Mouse (Mus musculus): ENCODE data around the gene Chpf2. TPM values are rescaled to one million over a fixed set of nuclear protein-coding genes. Genes with fewer than 3 reads are reported as not detected.
A peak's percentile ranks its signal among the peaks of the same experiment; 100 is the strongest.

Gene Chpf2
- polyA plus RNA-seq (2014; fragmentation: Nextera tagmentation; extraction: Ambion mirVana) = 10.3 and 13.0 TPM in 2 replicates

DNA sequence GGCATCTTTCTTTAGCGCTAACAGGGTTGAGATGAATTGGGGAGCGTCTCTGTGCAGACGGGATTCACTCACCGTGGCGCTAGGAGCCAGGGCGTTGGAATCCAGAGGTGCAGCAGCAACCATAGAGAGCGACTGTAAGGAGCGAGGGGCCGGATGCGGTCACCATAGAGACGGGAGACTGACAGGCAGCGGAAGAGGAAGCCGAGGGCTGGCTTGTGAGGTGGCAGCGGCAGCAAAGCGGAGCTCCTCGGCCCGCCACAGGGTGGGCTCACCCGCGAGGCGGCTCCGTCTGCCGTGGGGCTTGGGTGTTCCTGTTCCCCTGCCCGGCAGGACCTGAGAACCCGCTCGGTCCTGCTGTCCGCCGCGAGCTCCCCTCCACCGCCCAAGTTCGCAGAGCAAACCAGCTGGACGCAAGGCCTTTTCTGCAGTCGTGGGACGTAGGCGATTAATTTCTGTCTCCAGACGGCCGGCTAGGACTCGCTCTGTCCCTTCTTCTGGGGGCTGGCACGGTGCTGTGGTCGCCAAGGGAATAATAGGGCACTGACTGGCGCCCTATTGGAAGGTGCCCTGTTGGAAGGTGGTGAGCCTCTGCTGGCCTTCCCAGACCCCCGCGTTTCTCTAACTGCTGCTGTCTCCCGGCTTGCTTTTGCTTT is at the start of gene Chpf2:
Gene Chpf2, plus strand, starts transcription at position 195 of the 653 bp plus-strand sequence.
- DNase-seq (ENCODE audit: low spot score) (peak; percentile 86), ATAC-seq (ENCODE audit: insufficient read depth, low FRiP score, low TSS enrichment) (peak; percentile 92)
- Histone ChIP-seq H3K9ac (ENCODE audit: low read length) (peak within 1 kb of the TSS; percentile 81), H3K4me2 (ENCODE audit: low read depth) (peak within 1 kb of the TSS; percentile 55), H3K9me3 (ENCODE audit: control insufficient read depth, low read length) (no peaks in the 10 kb centered on the region), H3K27me3 (ENCODE audit: control insufficient read depth, insufficient read depth, low read length) (no peaks in the 10 kb centered on the region), H3K4me1 (ENCODE audit: control insufficient read depth, insufficient read depth, low read length) (peaks cover 9% of the 10 kb centered on the region), H3K27ac (ENCODE audit: low read depth, low read length) (0 out of 2 replicates have a peak within 1 kb of the TSS, but pooled peaks have one; percentile 27), H3K4me3 (ENCODE audit: low read depth, low read length) (peak within 1 kb of the TSS; percentile 83), H3K36me3 (ENCODE audit: control insufficient read depth, insufficient read depth, low read length) (no peaks in the 10 kb centered on the region; the same call in 1 of the 2 replicates)
- WGBS = under 1% methylated on average over 43 of the region's 43 CpGs

DNA sequence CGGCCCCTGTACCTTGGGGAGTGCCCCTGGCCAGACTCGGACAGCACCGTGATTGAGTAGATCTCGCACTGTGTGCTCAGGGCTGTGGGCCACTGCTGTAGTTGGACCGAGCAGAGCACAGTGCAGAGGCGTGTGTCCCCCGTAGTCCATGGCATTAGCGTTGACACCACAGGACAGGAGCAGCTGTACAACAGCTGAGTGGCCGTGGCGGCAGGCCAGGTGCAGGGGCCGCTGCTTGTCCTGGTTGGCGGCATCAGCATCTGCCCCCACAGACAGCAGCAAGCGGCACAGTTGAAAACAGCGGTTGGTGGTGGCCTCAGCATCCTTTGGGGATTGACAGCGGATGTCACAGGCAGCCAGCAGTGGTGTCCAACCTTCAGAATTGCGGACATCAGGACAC is 48.9 kb upstream of the Chpf2 start:
- H3K4me1 ChIP-seq (ENCODE audit: control insufficient read depth, insufficient read depth, low read length) = no peaks in the 10 kb centered on the region
- H3K9me3 ChIP-seq (ENCODE audit: control insufficient read depth, low read length) = no peaks in the 10 kb centered on the region
- ATAC-seq (ENCODE audit: insufficient read depth, low FRiP score, low TSS enrichment) = no peak
- no peaks in the 10 kb centered on the region; the same call in 1 of the 2 replicates for H3K27me3 ChIP-seq (ENCODE audit: control insufficient read depth, insufficient read depth, low read length)
- no peak overlapping the region for H3K9ac ChIP-seq (ENCODE audit: low read length)
- no peak overlapping the region for H3K4me3 ChIP-seq (ENCODE audit: low read depth, low read length)
- WGBS = 70% methylated on average over 16 of the region's 16 CpGs
- no peak overlapping the region for H3K4me2 ChIP-seq (ENCODE audit: low read depth)
- H3K36me3 ChIP-seq (ENCODE audit: control insufficient read depth, insufficient read depth, low read length) = no peaks in the 10 kb centered on the region
- no peak overlapping the region for H3K27ac ChIP-seq (ENCODE audit: low read depth, low read length)
- DNase-seq (ENCODE audit: low spot score) = no peak

DNA sequence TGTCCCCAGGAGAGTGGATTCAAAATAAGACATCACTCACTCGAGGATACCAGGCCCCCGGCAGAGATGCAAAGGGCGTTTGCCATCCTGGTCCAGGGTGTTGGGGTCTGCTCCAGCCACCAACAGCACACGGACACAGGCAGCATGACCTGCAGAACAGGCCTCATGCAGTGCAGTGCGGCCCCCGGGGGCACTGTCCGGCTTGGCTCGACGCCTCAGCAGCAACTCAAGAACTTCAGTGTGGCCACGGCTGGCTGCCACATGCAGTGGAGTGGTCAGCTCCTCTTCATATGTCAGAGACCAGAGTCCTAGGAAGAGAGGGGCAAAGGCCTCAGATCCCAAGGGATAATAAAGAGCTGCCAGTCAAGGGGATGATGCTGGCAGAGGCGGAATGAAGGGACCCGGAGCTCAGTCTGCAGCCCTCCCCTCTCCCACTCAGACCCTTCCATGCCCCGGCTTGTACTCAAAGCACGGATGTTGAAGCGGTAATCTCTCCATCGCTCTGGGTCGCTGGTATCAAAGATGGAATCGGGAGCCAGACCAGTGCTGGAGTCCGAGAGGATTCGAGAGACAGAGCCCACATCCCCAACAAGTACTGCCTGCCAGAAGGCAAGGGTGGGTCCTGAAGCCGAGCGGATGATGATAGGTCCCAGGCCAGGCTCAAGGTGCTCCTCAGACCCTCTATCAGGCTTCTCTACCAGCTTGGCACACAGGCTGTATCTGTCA is 46.8 kb upstream of the Chpf2 start:
- no peak overlapping the region for H3K27ac ChIP-seq (ENCODE audit: low read depth, low read length)
- no peak overlapping the region for H3K4me3 ChIP-seq (ENCODE audit: low read depth, low read length)
- WGBS = 85% methylated on average over 22 of the region's 22 CpGs
- no peak for ATAC-seq (ENCODE audit: insufficient read depth, low FRiP score, low TSS enrichment)
- no peaks in the 10 kb centered on the region for H3K9me3 ChIP-seq (ENCODE audit: control insufficient read depth, low read length)
- H3K27me3 ChIP-seq (ENCODE audit: control insufficient read depth, insufficient read depth, low read length) = no peaks in the 10 kb centered on the region; the same call in 1 of the 2 replicates
- DNase-seq (ENCODE audit: low spot score) = no peak
- no peak overlapping the region for H3K9ac ChIP-seq (ENCODE audit: low read length)
- no peak overlapping the region for H3K4me2 ChIP-seq (ENCODE audit: low read depth)
- no peaks in the 10 kb centered on the region for H3K4me1 ChIP-seq (ENCODE audit: control insufficient read depth, insufficient read depth, low read length)
- no peaks in the 10 kb centered on the region for H3K36me3 ChIP-seq (ENCODE audit: control insufficient read depth, insufficient read depth, low read length)

DNA sequence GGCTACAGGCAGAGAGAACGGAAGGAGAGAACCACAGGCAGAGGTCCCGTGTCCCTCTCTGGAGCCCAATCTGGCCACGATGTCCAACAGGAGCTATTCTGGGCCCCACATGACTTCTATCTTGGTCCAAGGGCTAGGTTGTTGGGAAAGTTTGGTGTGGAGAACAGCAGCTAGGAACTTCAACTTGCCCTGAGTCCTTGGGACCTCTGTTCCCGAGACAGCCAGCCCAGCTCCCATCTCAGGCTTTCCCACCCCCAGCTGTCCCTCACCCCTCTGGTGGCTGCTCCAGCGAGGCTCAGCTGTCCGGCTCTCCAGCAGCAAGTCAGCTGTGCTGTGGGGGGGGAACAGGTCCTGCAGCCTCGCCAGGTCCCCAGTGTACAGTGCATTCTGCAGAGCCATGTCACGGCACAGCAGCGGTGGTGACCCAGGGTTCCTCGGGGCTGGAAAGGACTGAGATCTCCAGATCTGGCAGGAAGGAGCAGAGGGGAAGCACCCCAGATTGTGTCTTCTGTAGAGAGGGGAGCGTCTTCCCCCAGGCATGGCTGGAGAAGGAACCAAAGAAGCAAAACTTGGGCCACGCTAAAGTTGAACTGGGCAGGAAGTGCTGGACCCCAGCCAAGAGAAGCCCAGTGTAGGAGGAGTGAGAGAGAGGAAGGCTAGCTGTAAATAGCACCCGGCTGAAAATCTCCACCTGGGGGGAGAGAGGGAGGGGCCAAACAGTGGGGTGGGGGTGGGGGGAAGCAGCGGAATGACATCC is 46.0 kb upstream of the Chpf2 start, which contains the start of gene Asb10:
Gene Asb10, minus strand, starts transcription at position 592 of the 757 bp plus-strand sequence.
- H3K9ac ChIP-seq (ENCODE audit: low read length) = no peak within 1 kb of the TSS
- H3K4me3 ChIP-seq (ENCODE audit: low read depth, low read length) = no peak within 1 kb of the TSS
- no peak for ATAC-seq (ENCODE audit: insufficient read depth, low FRiP score, low TSS enrichment)
- no peaks in the 10 kb centered on the region; the same call in 1 of the 2 replicates for H3K27me3 ChIP-seq (ENCODE audit: control insufficient read depth, insufficient read depth, low read length)
- H3K4me2 ChIP-seq (ENCODE audit: low read depth) = 0 out of 2 replicates have a peak within 1 kb of the TSS, but pooled peaks have one; percentile 14
- H3K36me3 ChIP-seq (ENCODE audit: control insufficient read depth, insufficient read depth, low read length) = no peaks in the 10 kb centered on the region
- WGBS = 46% methylated on average over 14 of the region's 14 CpGs
- DNase-seq (ENCODE audit: low spot score) = no peak
- no peaks in the 10 kb centered on the region for H3K9me3 ChIP-seq (ENCODE audit: control insufficient read depth, low read length)
- no peak within 1 kb of the TSS for H3K27ac ChIP-seq (ENCODE audit: low read depth, low read length)
- H3K4me1 ChIP-seq (ENCODE audit: control insufficient read depth, insufficient read depth, low read length) = no peaks in the 10 kb centered on the region

DNA sequence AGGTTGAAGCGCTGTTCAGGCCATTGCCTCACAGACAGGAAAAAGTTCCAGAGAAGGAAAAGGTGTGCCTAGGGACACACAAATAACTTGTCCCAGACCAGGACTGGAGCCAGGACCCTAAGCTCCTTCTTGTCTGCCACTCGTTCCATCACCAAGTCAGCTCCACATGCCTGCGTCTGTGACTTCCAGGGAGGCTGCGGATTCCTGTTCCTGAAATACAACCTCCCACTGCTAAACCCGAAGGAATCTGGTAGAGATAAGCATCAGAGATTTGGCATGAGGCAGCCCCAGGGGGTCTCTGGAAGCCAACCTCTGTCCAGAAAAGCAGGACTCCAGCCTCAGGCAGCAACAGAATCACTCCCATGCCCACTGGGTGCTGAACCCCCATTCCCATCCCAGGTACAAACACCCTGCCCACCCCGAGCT is 45.4 kb upstream of the Chpf2 start:
- Histone ChIP-seq H3K27ac (ENCODE audit: low read depth, low read length) (no peak overlapping the region), H3K4me3 (ENCODE audit: low read depth, low read length) (no peak overlapping the region), H3K36me3 (ENCODE audit: control insufficient read depth, insufficient read depth, low read length) (no peaks in the 10 kb centered on the region), H3K9ac (ENCODE audit: low read length) (no peak overlapping the region), H3K9me3 (ENCODE audit: control insufficient read depth, low read length) (no peaks in the 10 kb centered on the region), H3K27me3 (ENCODE audit: control insufficient read depth, insufficient read depth, low read length) (no peaks in the 10 kb centered on the region; the same call in 1 of the 2 replicates), H3K4me2 (ENCODE audit: low read depth) (0 out of 2 replicates have a peak overlapping the region, but pooled peaks have one; percentile 14), H3K4me1 (ENCODE audit: control insufficient read depth, insufficient read depth, low read length) (no peaks in the 10 kb centered on the region)
- ATAC-seq (ENCODE audit: insufficient read depth, low FRiP score, low TSS enrichment) (no peak), DNase-seq (ENCODE audit: low spot score) (no peak)
- WGBS = 45% methylated on average over 6 of the region's 6 CpGs

DNA sequence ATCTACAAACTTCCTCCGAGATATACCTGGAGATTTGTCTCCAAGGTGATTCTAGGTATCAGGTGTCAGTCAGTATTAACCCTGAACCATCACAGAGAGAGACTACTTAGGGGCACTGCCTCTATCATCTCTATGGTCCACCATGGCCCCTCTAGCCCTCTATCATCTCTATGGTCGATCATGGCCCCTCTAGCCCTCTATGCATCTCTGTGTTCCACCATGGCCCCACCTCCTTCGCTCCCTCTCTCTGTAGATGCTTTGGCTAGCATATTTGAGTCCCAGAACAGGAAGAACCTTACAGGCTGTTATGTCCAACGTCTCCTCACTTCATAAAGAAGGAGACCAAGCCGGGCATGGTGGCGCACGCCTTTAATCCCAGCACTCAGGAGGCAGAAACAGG is 43.9 kb upstream of the Chpf2 start:
- no peaks in the 10 kb centered on the region for H3K4me1 ChIP-seq (ENCODE audit: control insufficient read depth, insufficient read depth, low read length)
- no peaks in the 10 kb centered on the region for H3K9me3 ChIP-seq (ENCODE audit: control insufficient read depth, low read length)
- ATAC-seq (ENCODE audit: insufficient read depth, low FRiP score, low TSS enrichment) (no peak), DNase-seq (ENCODE audit: low spot score) (no peak)
- H3K4me2 ChIP-seq (ENCODE audit: low read depth) = no peak overlapping the region
- no peak overlapping the region for H3K9ac ChIP-seq (ENCODE audit: low read length)
- 77% methylated on average over 7 of the region's 7 CpGs for WGBS
- no peaks in the 10 kb centered on the region for H3K36me3 ChIP-seq (ENCODE audit: control insufficient read depth, insufficient read depth, low read length)
- H3K4me3 ChIP-seq (ENCODE audit: low read depth, low read length) = no peak overlapping the region
- H3K27ac ChIP-seq (ENCODE audit: low read depth, low read length) = no peak overlapping the region
- no peaks in the 10 kb centered on the region; the same call in 1 of the 2 replicates for H3K27me3 ChIP-seq (ENCODE audit: control insufficient read depth, insufficient read depth, low read length)

DNA sequence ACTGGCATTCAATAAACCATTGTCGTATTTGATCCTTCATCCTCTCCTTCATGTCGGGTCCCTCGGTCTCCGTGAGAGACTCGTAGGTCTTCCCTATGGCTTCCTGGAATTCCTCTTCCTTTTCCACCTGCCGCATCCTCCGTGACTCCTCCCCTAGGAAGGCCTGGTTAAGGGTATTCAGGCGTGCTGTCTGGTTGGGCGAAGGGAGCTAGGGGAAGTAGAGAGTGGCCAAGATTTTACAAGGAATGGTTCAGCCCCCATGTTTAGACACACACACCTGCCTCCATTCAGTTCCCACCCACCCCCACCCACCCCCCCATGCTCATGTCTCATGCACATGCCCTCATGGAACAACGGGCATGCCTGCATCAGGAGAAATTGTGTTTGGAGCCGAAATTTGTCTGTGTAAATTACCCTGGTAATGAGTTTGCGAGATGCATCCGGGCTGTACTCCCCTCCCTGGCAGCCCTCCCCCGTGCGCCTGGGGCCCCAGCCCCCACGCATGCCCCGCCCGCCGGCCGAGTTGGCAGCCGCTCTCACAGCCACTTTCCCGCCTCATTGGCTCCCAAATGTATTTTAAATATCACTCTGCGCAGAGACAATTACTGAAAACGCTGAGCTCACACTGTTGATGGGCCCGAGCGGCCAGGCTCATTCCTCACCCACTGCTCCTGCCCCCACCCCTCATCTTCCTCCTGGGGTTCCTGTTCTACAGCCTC is 35.8 kb upstream of the Chpf2 start:
- no peak overlapping the region for H3K9ac ChIP-seq (ENCODE audit: low read length)
- no peaks in the 10 kb centered on the region for H3K36me3 ChIP-seq (ENCODE audit: control insufficient read depth, insufficient read depth, low read length)
- no peaks in the 10 kb centered on the region for H3K27me3 ChIP-seq (ENCODE audit: control insufficient read depth, insufficient read depth, low read length)
- H3K27ac ChIP-seq (ENCODE audit: low read depth, low read length) = no peak overlapping the region
- DNase-seq (ENCODE audit: low spot score) = peak; percentile 68
- 29% methylated on average over 26 of the region's 26 CpGs for WGBS
- H3K4me1 ChIP-seq (ENCODE audit: control insufficient read depth, insufficient read depth, low read length) = peaks cover 9% of the 10 kb centered on the region
- H3K4me2 ChIP-seq (ENCODE audit: low read depth) = peak overlapping the region; percentile 27; the same call in 1 of the 2 replicates
- H3K9me3 ChIP-seq (ENCODE audit: control insufficient read depth, low read length) = no peaks in the 10 kb centered on the region
- no peak overlapping the region for H3K4me3 ChIP-seq (ENCODE audit: low read depth, low read length)
- peak; percentile 70; the same call in 1 of the 2 replicates for ATAC-seq (ENCODE audit: insufficient read depth, low FRiP score, low TSS enrichment)

DNA sequence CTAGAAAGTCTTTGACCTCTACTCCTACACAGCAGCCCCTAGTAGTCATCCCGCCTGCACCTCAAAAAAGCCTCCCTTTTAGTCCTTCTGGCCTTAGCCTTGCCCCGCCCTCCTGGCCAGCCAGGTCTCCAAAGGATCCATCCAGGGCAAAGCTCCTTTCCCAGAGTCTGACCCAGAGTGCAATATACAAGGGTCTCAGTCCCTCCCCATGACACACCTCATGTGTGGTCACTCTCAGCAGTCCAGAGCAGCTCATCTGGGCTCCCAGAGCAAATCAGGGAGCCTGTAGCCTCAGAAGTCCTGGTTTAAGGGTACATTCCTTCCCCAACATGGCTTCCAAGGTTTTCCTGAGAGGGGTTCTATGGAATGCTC is 35.2 kb upstream of the Chpf2 start:
- no peak overlapping the region for H3K4me2 ChIP-seq (ENCODE audit: low read depth)

More for the DNA sequence above, 35.2 kb upstream of the Chpf2 start:
- Histone ChIP-seq H3K27ac (ENCODE audit: low read depth, low read length) (no peak overlapping the region), H3K4me3 (ENCODE audit: low read depth, low read length) (no peak overlapping the region), H3K9me3 (ENCODE audit: control insufficient read depth, low read length) (no peaks in the 10 kb centered on the region), H3K36me3 (ENCODE audit: control insufficient read depth, insufficient read depth, low read length) (no peaks in the 10 kb centered on the region), H3K4me1 (ENCODE audit: control insufficient read depth, insufficient read depth, low read length) (peaks cover 9% of the 10 kb centered on the region), H3K27me3 (ENCODE audit: control insufficient read depth, insufficient read depth, low read length) (no peaks in the 10 kb centered on the region), H3K9ac (ENCODE audit: low read length) (0 out of 2 replicates have a peak overlapping the region, but pooled peaks have one; percentile 35)
- 44% methylated on average over 2 of the region's 2 CpGs for WGBS
- 0 out of 2 replicates have a peak, but pooled peaks have one; percentile 18 for ATAC-seq (ENCODE audit: insufficient read depth, low FRiP score, low TSS enrichment)
- no peak for DNase-seq (ENCODE audit: low spot score)
